Comparison of ENCODE assay signal across 8 mouse cellular contexts in the genomic region with DNA sequence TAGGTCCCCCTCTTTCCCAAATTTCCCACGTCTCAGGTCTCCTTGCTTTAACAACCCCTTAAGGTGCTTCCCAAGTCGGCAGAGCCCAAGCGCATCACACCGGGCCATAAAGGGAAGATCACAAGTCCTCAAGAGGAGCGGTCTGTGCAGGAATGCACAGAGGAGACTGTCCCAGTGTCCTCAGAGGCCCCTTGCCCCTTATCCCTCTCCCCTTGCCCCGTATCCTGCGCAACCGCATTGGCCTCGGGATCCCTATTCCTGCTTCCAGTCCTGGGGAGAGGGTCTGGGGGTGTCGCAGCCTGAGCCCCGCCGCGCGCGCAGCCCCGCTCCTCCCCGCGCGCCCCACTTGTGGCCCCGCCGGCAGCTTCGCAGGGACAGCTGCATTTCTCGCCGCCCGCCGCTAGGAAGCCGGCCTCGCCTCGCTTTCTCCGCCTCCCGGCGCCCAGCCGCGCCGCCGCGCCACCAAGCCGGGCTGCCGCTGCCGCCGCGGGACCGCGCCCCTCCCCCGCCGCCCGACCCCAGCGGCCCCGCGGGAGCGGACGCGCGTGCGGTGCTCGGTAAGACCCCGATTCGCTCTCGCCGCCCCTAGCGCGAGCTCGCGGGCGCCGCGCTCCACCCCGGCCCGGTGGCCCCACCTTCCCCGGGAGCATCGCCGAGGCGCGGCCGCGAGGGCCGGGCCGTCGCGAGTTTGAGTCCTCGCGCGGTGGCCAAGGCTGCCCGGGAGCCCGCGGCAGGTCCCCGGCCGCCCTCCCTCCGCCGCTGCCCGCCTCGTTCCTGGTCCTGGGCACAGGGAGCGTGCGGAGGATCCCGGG. TPM values are rescaled to one million over a fixed set of nuclear protein-coding genes. Genes with fewer than 3 reads are reported as not detected.
DNase-seq lines count a peak whose midpoint lies in the region; ATAC-seq and TF ChIP-seq lines count a peak whose summit lies in the region.

No protein-coding gene starts in this region.

- peak overlapping the region; percentile 8 to 63 (median 49) for H3K4me3 ChIP-seq in CH12.LX (replicated peaks in 1 of 3; ENCODE audit: low read depth in 2 of 3, low read length in 2 of 3, poor library complexity in 1 of 3)
- H3K4me3 ChIP-seq in forebrain, embryonic 14.5 days (ENCODE audit: low read depth, low read length): peak overlapping the region; percentile 83
- peak overlapping the region; percentile 88 for H3K4me3 ChIP-seq in lung, embryonic 15.5 days
- peak overlapping the region; percentile 98 for H3K4me3 ChIP-seq in olfactory bulb, adult 2 months (ENCODE audit: insufficient read depth, low read depth, low read length)
- peak overlapping the region; percentile 82 for H3K4me3 ChIP-seq in thymus, adult 2 months (ENCODE audit: control insufficient read depth, insufficient read depth, low read length)

- dilution Hi-C loops in CH12.LX (cut with MboI; ENCODE audit: extremely low pct_ligation_motif_present, extremely low pct_unique_long_range_greater_than_20kb, low sequenced_read_pairs): no loop called here

- H3K9ac ChIP-seq in CH12.LX (ENCODE audit: insufficient read depth, low read depth): peak overlapping the region; percentile 18; the same call in 1 of the 2 replicates
- H3K9ac ChIP-seq in forebrain, embryonic 14.5 days (ENCODE audit: low read length): peak overlapping the region; percentile 97
- peak overlapping the region; percentile 87 for H3K9ac ChIP-seq in lung, embryonic 15.5 days

- H3K4me2 ChIP-seq in CH12.LX (ENCODE audit: insufficient read depth, low read depth, poor library complexity, severe bottlenecking): peak overlapping the region; percentile 100
- peak overlapping the region; percentile 82 for H3K4me2 ChIP-seq in forebrain, embryonic 14.5 days (ENCODE audit: low read length)
- H3K4me2 ChIP-seq in lung, embryonic 15.5 days: peak overlapping the region; percentile 93

- peak in 1 of 2 experiments; percentile 59; a peak in 2 of 4 replicates for TF ChIP-seq CTCF in CH12.LX (conservative IDR thresholded peaks at IDR 0.05 in 1 of 2, IDR thresholded peaks at IDR 0.05 in 1 of 2; ENCODE audit: low read depth in 2 of 2, low read length in 2 of 2)
- peak; percentile 55 for TF ChIP-seq CTCF in brain, embryonic 14.5 days (IDR thresholded peaks at IDR 0.05; ENCODE audit: borderline replicate concordance, extremely low read depth, insufficient read depth, insufficient read length)
- TF ChIP-seq CTCF in olfactory bulb, adult 2 months (IDR thresholded peaks at IDR 0.05; ENCODE audit: insufficient read depth, low read depth, low read length): peak; percentile 43; the same call in 1 of the 2 replicates
- peak; percentile 46; the same call in 1 of the 2 replicates for TF ChIP-seq CTCF in thymus, adult 2 months (IDR thresholded peaks at IDR 0.05; ENCODE audit: borderline replicate concordance, control insufficient read depth, extremely low read depth, insufficient read depth, low read length, poor library complexity)

- in situ Hi-C loops in CH12.LX (cut with MboI; ENCODE audit: low pct_ligation_motif_present, low pct_unique_long_range_greater_than_20kb, low sequenced_read_pairs): no loop called here

- TF ChIP-seq EP300 in CH12.LX (IDR thresholded peaks at IDR 0.05; ENCODE audit: low read length): no peak

- TF ChIP-seq POLR2A in CH12.LX (IDR thresholded peaks at IDR 0.05; ENCODE audit: low read depth, low read length): no peak
- peak; percentile 43; the same call in 1 of the 2 replicates for TF ChIP-seq POLR2A in brain, embryonic 14.5 days (IDR thresholded peaks at IDR 0.05; ENCODE audit: borderline replicate concordance, extremely low read depth, insufficient read depth, insufficient read length, poor library complexity, severe bottlenecking)
- TF ChIP-seq POLR2A in olfactory bulb, adult 2 months (IDR thresholded peaks at IDR 0.05; ENCODE audit: insufficient read depth, low read depth, low read length): 0 out of 2 replicates have a peak, but pooled peaks have one; percentile 21
- no peak for TF ChIP-seq POLR2A in thymus, adult 2 months (IDR thresholded peaks at IDR 0.05; ENCODE audit: control insufficient read depth, extremely low read depth, insufficient read depth, low read length, poor library complexity)

- TF ChIP-seq RAD21 in CH12.LX (IDR thresholded peaks at IDR 0.05; ENCODE audit: low read depth, low read length): peak; percentile 21

- H3K27me3 ChIP-seq in CH12.LX (replicated peaks): peaks cover 81% of the 10 kb centered on the region
- H3K27me3 ChIP-seq in forebrain, embryonic 14.5 days (replicated peaks; ENCODE audit: control insufficient read depth, insufficient read depth, low read length): no peaks in the 10 kb centered on the region
- H3K27me3 ChIP-seq in lung, embryonic 15.5 days: no peaks in the 10 kb centered on the region
- H3K27me3 ChIP-seq in thymus, adult 2 months (ENCODE audit: control insufficient read depth, insufficient read depth, low read length): no peaks in the 10 kb centered on the region

- no peaks in the 10 kb centered on the region for H3K79me2 ChIP-seq in CH12.LX (replicated peaks; ENCODE audit: control insufficient read depth, extremely low read depth, insufficient read depth, poor library complexity, severe bottlenecking)

- ATAC-seq in forebrain, embryonic 14.5 days: peak; percentile 78
- peak; percentile 63 for ATAC-seq in lung, embryonic 15.5 days (ENCODE audit: borderline replicate concordance, extremely low read depth, low FRiP score, low TSS enrichment)

- WGBS in forebrain, embryonic 14.5 days: 1% methylated on average over 85 of the region's 95 CpGs
- under 1% methylated on average over 76 of the region's 95 CpGs for WGBS in lung, embryonic 15.5 days
- WGBS in olfactory bulb, adult 2 months: under 1% methylated on average over 95 of the region's 95 CpGs
- under 1% methylated on average over 91 of the region's 95 CpGs for WGBS in thymus, adult 2 months

- intact Hi-C loops in heart, postnatal 36 days (cut with DNase I): loop anchor here (2.0 kb wide), 2 partner anchors 30 to 64 kb away; partner anchors contain the start of gene Vezf1

- no peaks in the 10 kb centered on the region for H3K36me3 ChIP-seq in CH12.LX (replicated peaks in 1 of 2; ENCODE audit: control insufficient read depth in 1 of 2, insufficient read depth in 1 of 2, low read length in 1 of 2)
- no peaks in the 10 kb centered on the region for H3K36me3 ChIP-seq in forebrain, embryonic 14.5 days (ENCODE audit: control insufficient read depth, insufficient read depth, low read length)
- H3K36me3 ChIP-seq in lung, embryonic 15.5 days: no peaks in the 10 kb centered on the region
- H3K36me3 ChIP-seq in thymus, adult 2 months (ENCODE audit: control insufficient read depth, insufficient read depth, low read length): no peaks in the 10 kb centered on the region

- no peaks in the 10 kb centered on the region for H3K9me3 ChIP-seq in CH12.LX (replicated peaks; ENCODE audit: low read length)
- H3K9me3 ChIP-seq in forebrain, embryonic 14.5 days (replicated peaks; ENCODE audit: control insufficient read depth, low read length): no peaks in the 10 kb centered on the region
- H3K9me3 ChIP-seq in lung, embryonic 15.5 days: no peaks in the 10 kb centered on the region

- no peak for DNase-seq in CH12.LX (ENCODE audit: extremely low read depth)
- peak; percentile 83 for DNase-seq in brain, embryonic 14.5 days (ENCODE audit: low read depth)
- peak; percentile 80 for DNase-seq in forebrain, embryonic 14.5 days (ENCODE audit: low spot score)
- DNase-seq in heart, postnatal 36 days: peak; percentile 82 to 89
- peak; percentile 41 to 73 for DNase-seq in layer of hippocampus, adult 8-10 months (ENCODE audit: low spot score in 2 of 2)
- peak; percentile 80 for DNase-seq in thymus, adult 2 months

- peaks cover 14 to 29% of the 10 kb centered on the region in 2 experiments for H3K4me1 ChIP-seq in CH12.LX (ENCODE audit: control insufficient read depth in 1 of 2, insufficient read depth in 2 of 2)
- H3K4me1 ChIP-seq in forebrain, embryonic 14.5 days (ENCODE audit: control insufficient read depth, insufficient read depth, low read length): peaks cover 18% of the 10 kb centered on the region
- peaks cover 39% of the 10 kb centered on the region for H3K4me1 ChIP-seq in lung, embryonic 15.5 days
- H3K4me1 ChIP-seq in olfactory bulb, adult 2 months (ENCODE audit: control insufficient read depth, insufficient read depth, low read length): peaks cover 20% of the 10 kb centered on the region
- H3K4me1 ChIP-seq in thymus, adult 2 months (replicated peaks; ENCODE audit: control insufficient read depth, insufficient read depth, low read length): peaks cover 11% of the 10 kb centered on the region

- no peak overlapping the region for H3K27ac ChIP-seq in CH12.LX (ENCODE audit: insufficient read depth, low read depth)
- H3K27ac ChIP-seq in forebrain, embryonic 14.5 days (ENCODE audit: low read depth, low read length): peak overlapping the region; percentile 90
- H3K27ac ChIP-seq in lung, embryonic 15.5 days: peak overlapping the region; percentile 90
- peak overlapping the region; percentile 89 for H3K27ac ChIP-seq in olfactory bulb, adult 2 months (ENCODE audit: insufficient read depth, low read depth, low read length)
- H3K27ac ChIP-seq in thymus, adult 2 months (ENCODE audit: control insufficient read depth, insufficient read depth, low read length): no peak overlapping the region

RNA-seq across cellular contexts. Expression of gene Cuedc1, which starts 1.1 kb away (rescaled TPM):
- 0.34 and 0.47 TPM in 2 replicates for total RNA-seq in CH12.LX (2012; rRNA removed)
- total RNA-seq in CH12.LX (2014; rRNA removed): 0.18 and 0.20 TPM in 2 replicates
- 0.51 and 0.76 TPM in 2 replicates for polyA plus RNA-seq in CH12.LX (2012; ENCODE audit: insufficient read length, low read depth)
- polyA plus RNA-seq in brain, embryonic 14.5 days (2012; rRNA removed): 33.1 and 53.2 TPM in 2 replicates
- 13.0 and 18.6 TPM in 2 replicates for polyA plus RNA-seq in forebrain, embryonic 14.5 days (2014; fragmentation: Nextera tagmentation; extraction: Ambion mirVana)
- 10 to 100 TPM; 47.9 to 54.2 TPM for total RNA-seq in heart, postnatal 36 days (2021)
- total RNA-seq in layer of hippocampus, adult 8-10 months (2022): 10 to 100 TPM; 30.9 to 38.7 (median 33.4) TPM
- polyA plus RNA-seq in lung, embryonic 15.5 days (2015; fragmentation: Nextera tagmentation; extraction: Ambion mirVana): 17.7 and 19.7 TPM in 2 replicates
- not detected in 2 replicates for polyA plus RNA-seq in olfactory bulb, adult 2 months (2012; ENCODE audit: insufficient read depth, insufficient read length, low replicate concordance, missing spikeins)
- polyA plus RNA-seq in thymus, adult 2 months (2012; rRNA removed): 13.8 and 15.5 TPM in 2 replicates

RNA-seq across cellular contexts. Expression of gene Vezf1, which starts 30.9 kb away (rescaled TPM):
- total RNA-seq in CH12.LX (2012; rRNA removed) (5.6 and 7.4 TPM in 2 replicates), CH12.LX (2014; rRNA removed) (8.3 and 9.8 TPM in 2 replicates)
- polyA plus RNA-seq in CH12.LX (2012; ENCODE audit: insufficient read length, low read depth): 10.1 and 11.4 TPM in 2 replicates
- 45.0 and 58.4 TPM in 2 replicates for polyA plus RNA-seq in brain, embryonic 14.5 days (2012; rRNA removed)
- 60.0 and 64.7 TPM in 2 replicates for polyA plus RNA-seq in forebrain, embryonic 14.5 days (2014; fragmentation: Nextera tagmentation; extraction: Ambion mirVana)
- total RNA-seq in heart, postnatal 36 days (2021): 10 to 100 TPM; 45.0 to 46.7 TPM
- total RNA-seq in layer of hippocampus, adult 8-10 months (2022): 10 to 100 TPM; 25.0 to 26.5 (median 25.7) TPM
- polyA plus RNA-seq in lung, embryonic 15.5 days (2015; fragmentation: Nextera tagmentation; extraction: Ambion mirVana): 37.7 and 39.7 TPM in 2 replicates
- not detected in 2 replicates for polyA plus RNA-seq in olfactory bulb, adult 2 months (2012; ENCODE audit: insufficient read depth, insufficient read length, low replicate concordance, missing spikeins)
- polyA plus RNA-seq in thymus, adult 2 months (2012; rRNA removed): 35.4 and 35.9 TPM in 2 replicates

RNA-seq across cellular contexts. Expression of gene Srsf1, which starts 51.8 kb away (rescaled TPM):
- 416 and 617 TPM in 2 replicates for total RNA-seq in CH12.LX (2012; rRNA removed)
- 812 and 852 TPM in 2 replicates for total RNA-seq in CH12.LX (2014; rRNA removed)
- polyA plus RNA-seq in CH12.LX (2012; ENCODE audit: insufficient read length, low read depth): 705 and 730 TPM in 2 replicates
- 456 and 624 TPM in 2 replicates for polyA plus RNA-seq in brain, embryonic 14.5 days (2012; rRNA removed)
- polyA plus RNA-seq in forebrain, embryonic 14.5 days (2014; fragmentation: Nextera tagmentation; extraction: Ambion mirVana): 340 and 348 TPM in 2 replicates
- total RNA-seq in heart, postnatal 36 days (2021): 10 to 100 TPM; 80.2 to 99.7 TPM
- 100 to 1,000 TPM; 208 to 223 (median 218) TPM for total RNA-seq in layer of hippocampus, adult 8-10 months (2022)
- polyA plus RNA-seq in lung, embryonic 15.5 days (2015; fragmentation: Nextera tagmentation; extraction: Ambion mirVana): 308 and 313 TPM in 2 replicates
- polyA plus RNA-seq in olfactory bulb, adult 2 months (2012; ENCODE audit: insufficient read depth, insufficient read length, low replicate concordance, missing spikeins): 341 and 667 TPM in 2 replicates
- 247 and 358 TPM in 2 replicates for polyA plus RNA-seq in thymus, adult 2 months (2012; rRNA removed)

Comparison
In these comparisons a context has a peak if more than half of its experiments do, and no peak if none do; other contexts are left out.
1. H3K27ac ChIP-seq: peak in forebrain, embryonic 14.5 days (single experiment), lung, embryonic 15.5 days (single experiment) and olfactory bulb, adult 2 months (single experiment); none in CH12.LX (single experiment) and thymus, adult 2 months (single experiment).
2. H3K9ac ChIP-seq: peak in every context shown above with its lines; median percentile 97 in forebrain, embryonic 14.5 days; 87 in lung, embryonic 15.5 days; 18 in CH12.LX.
3. POLR2A ChIP-seq: peak in brain, embryonic 14.5 days (single experiment) and olfactory bulb, adult 2 months (single experiment); none in CH12.LX (single experiment) and thymus, adult 2 months (single experiment).
4. Peak in every context shown above with its lines, with median percentiles within 50 percentile points of each other: H3K4me2 ChIP-seq and H3K4me3 ChIP-seq.